Mouse (Mus musculus) ovary, postnatal 14 days (tissue): ENCODE measurements around the gene Myzap.

Source experiments
- DNase-seq: peaks from one replicate; pipeline ENCODE4 v3.0.0; 2022; ENCODE audit warnings: low spot score

The Myzap gene

DNA sequence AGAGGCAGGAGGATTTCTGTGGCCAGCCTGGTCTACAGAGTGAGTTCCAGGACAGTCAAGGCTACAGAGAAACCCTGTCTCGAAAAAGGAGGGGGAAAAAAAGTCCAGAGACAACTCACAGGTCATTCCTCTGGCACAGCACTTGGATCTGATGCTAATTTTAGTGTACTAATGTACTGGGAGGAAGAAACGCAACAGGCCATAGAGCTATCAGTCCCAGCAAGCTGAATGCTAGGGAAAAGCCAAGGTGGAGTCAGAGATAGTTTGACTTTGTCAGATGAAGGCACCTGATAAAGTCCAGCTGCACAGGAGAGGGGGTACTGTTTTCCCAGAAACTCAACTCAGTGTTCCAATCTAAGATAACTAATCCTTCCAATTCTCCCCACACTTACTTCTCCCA is 111.9 kb downstream of the Myzap start:
- no peak for DNase-seq

DNA sequence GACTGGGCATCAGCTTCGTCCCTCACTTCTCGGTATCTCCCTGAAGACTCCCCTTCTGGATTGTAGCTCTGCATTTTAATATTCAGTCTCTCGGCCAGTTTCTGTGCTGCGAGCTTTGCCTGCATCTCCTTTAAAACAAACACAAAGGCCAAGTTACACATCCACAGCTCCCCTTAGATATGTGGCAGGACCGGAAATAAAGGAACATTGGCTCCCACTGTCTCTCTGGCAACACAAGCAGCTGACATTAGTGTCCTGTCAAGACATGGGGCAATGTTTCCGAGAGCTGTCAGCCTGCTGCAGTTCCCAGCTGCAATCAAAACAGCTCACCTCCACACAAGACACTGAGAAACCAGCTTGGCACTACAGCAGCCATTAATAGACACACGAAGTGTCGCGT is 112.7 kb downstream of the Myzap start:
- no peak for DNase-seq

DNA sequence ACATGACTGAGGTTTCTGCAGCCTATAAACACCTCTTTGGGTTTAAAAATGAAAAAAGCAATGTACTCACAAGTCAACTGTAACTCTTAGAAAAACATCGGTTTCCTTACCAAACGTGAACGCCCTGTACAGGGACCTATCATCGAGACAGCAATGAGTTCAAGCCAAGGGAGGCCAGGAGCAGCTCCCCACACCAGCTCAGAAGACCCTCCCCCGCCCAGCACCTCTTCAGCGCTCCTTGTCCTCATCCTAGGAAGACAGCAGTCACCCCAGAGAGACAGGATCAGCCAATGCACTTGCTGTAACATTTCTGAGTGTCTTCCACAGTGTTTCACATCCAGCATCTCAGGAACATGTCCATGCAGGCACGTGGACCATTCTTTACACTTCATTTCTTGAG is 113.6 kb downstream of the Myzap start:
- no peak for DNase-seq

DNA sequence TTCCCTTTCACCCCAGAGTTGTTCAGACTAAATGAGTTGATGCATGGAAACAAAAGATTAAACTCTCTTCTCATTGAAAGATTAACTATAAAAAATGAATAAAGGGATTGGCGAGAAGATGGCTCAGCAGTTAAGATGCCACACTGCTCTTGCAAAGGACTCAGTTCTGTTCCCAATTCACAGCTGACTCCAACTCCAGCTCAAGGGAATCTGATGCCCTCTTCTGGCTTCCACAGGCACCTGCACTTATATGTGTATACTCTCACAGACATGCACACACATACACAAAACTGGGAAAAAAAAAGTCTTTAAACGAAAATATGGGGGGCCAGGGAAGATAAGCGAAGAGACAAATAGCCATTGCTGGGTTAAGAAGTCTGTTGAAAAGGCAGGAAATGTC is 115.6 kb downstream of the Myzap start:
- DNase-seq = no peak

DNA sequence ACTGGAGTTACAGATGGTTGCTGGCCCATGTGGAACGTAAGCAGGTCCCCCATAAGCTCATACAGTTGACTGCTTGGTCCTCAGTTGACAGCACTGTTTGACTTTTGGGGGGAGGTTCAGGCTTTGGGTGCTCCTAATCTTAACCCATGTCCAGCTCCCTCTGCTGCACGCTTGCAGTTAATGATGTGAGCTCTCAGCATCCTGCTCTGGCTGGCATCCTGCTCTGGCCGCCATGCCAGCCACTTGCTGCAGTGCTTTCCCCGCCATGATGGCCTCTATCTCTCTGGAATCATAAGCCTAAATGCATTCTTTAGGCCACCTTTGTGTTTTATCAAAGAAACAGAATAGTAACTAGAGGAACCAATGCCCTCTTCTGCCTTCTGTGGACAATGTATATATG is 116.6 kb downstream of the Myzap start:
- DNase-seq = no peak

DNA sequence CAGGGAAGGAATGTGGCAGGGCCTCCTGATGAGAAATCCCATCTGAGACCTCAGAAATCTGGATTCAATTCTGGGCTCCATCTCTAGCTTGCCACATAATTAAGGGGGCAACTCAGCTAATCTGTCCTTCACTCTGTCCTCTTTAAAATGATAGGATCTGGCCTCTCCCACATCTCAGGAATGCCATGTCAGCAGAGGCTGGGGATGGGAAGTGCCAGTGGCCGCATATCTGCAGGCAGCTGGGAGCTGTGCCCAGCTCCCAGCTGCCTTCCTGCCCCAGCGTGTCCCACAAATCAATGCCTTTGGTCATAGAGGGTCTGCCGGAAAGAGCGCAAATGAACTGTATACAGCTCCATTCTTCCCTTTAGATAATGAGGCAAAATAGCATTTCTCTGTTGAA is 124.7 kb downstream of the Myzap start:
- DNase-seq = no peak

DNA sequence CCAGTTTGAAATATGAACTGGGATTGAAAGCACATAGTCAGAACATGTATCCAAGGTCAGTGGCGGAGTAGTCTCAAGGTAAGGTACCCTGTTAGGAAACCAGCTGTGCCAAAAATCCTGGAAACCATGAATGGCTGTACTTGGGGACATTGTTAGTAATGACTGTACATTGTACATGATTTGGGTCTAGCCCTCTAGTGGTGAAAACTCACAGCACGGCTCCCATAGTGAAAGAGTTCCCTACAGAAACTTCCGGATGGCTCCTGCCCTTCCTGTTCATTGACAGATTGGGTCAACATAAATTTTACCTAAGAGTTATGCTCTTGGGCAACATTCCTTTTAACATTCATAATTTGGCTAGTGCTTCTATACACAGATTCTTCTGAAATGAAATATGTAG is 126.0 kb downstream of the Myzap start:
- DNase-seq = peak; percentile 33

DNA sequence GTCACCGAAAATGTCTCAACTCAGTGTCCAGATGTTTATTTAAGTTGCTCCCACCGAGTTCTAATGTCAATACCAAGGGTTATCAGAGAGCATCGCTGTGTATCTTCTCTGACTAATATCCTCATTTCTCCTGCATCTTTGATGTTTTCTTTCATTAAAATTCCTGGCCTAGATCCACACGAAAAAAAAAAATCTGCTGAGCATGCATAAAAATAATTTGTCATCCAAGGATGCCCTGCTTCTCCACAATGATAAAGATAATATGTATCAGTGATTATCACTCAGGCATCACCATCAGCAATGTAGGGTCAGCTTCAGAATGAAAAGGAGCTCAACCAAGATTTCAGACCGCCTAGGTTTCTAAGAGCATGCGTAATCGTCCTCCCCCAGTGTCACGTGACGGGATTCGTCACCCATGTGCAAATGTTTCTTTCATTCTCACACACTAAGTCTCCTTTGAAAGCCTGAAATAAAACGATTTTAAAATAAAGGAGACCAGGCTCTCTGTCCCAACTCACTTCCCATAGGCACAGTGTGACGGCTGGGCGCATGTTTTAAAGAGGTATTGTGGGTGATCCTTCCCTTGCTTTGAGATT is 129.0 kb downstream of the Myzap start:
- DNase-seq = no peak

DNA sequence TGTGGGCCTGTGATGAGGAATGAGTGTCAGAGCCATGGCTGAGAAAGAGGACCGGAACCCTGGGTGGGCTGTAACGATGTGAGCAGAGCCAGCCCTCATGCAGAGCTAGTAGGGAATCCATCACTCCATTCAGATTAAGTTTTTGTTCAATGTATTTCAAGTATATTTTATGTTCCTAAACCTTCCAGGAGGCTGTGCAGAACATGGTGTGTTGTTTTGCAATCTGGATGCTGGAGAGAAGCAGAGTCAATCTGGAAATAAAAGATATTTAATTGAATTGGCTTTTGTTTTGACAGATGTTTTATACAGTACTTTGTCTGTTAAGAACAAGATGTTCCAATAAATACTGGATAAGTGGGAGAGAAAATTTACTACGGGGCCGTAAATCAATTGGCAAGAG is 135.4 kb downstream of the Myzap start:
- DNase-seq = no peak
